Mouse (Mus musculus) heart, adult 9 months (tissue): ENCODE results near the gene Mcu.
A peak's percentile ranks its signal among the peaks of the same experiment; 100 is the strongest.

Experiments
- DNase-seq, 2 experiments: peaks; one replicate each; pipeline ENCODE4 v3.0.0; 2022; ENCODE audit warnings: low spot score in 2 of 2

The Mcu gene

DNA sequence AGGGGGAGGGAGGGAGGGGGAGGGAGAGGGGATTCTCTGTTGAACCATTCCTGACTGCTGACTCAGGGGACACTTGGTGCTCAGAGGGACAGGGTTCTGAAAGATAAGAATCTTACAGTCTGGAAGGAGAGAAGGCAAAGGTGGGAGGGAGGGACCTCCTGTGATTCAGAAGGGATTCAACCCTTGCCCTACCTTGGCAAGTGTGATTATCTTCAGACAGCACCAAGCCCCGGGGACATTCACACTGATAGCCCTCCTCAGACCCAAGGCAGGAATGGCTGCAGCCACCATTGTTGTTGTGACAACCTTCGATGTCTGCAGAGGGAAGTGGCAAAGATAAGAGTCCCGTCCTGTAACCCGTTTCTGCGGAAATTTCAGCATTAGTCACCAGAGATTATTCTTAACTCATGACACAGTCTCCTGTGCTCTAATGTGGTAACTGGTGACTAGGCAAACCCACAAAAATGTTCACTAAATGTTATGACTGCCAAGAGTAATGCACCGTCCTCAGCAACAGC is 185.7 kb downstream of the Mcu start:
- DNase-seq = no peak

GRCm38 (mm10) chr10:59429448-59430135 is 186.9 kb downstream of the Mcu start:
- DNase-seq = no peak

GRCm38 (mm10) chr10:59426371-59426770 is 190.1 kb downstream of the Mcu start:
- no peak for DNase-seq

- DNase-seq = peak; percentile 64 to 66
Observed at GRCm38 (mm10) chr10:59425369-59425768, 191.1 kb downstream of the Mcu start.

- no peak for DNase-seq
Observed at GRCm38 (mm10) chr10:59424453-59424852, 192.0 kb downstream of the Mcu start.

DNA sequence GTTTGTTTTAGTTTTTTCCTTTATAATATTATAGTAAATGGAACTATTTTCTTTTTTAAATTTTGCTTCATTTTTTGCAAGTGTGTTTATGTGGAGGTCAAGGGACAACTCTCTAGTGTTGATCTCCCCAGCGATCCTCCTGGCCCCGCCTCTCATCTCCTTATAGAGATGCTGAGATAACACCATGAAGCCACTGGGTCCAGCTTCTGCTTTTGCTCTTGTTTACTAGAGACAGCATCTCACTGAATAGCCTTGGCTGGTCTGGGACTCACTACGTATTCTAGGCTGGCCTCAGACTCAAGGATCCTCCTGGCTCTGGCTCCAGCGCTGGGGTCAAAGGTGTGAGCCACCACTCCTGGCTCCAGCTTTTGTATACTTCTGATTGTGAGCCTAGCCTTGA is 197.0 kb downstream of the Mcu start:
- DNase-seq = no peak

DNA sequence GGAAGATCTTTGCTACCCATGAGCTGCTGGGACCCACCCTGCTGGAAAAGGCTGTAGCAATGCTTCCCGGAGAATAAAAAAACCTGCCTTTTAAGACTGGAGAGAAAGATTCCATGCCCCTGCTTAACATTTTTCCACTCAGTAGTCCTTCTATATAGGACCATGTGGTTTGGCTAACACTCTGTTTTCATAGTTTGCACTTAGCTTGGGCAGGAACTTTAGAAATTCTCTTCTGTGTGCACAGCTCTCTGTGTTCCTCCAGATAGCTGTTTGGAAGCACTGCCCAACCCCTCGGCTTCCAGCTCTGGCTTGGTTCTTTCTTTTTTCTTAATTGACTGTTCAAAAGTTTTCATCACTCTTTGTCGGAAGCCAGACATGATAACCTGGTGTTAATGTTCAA is 199.9 kb downstream of the Mcu start:
- DNase-seq = no peak

DNA sequence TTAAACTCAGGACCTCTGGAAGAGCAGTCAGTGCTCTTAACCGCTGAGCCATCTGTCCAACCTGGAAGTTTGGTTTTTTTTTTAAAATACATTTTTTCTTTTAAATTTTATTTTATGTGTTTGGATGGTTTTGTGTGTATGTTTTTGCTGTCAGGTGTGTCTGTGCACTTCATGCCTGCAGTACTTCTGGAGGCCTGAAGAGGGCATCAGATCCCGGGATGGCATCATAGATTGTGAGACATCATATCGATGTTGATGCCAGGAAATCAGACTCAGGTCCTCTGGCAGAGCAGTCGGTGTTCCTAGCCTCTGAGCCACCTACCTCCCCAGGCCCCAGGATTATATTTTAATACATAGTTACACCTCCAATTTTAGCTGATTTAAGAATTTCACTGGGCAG is 202.8 kb downstream of the Mcu start:
- DNase-seq = no peak

GRCm38 (mm10) chr10:59410264-59410663 is 206.2 kb downstream of the Mcu start:
- no peak for DNase-seq

GRCm38 (mm10) chr10:59408499-59408898 is 208.0 kb downstream of the Mcu start:
- DNase-seq = no peak

GRCm38 (mm10) chr10:59403793-59404149 is 212.7 kb downstream of the Mcu start:
- no peak for DNase-seq

DNA sequence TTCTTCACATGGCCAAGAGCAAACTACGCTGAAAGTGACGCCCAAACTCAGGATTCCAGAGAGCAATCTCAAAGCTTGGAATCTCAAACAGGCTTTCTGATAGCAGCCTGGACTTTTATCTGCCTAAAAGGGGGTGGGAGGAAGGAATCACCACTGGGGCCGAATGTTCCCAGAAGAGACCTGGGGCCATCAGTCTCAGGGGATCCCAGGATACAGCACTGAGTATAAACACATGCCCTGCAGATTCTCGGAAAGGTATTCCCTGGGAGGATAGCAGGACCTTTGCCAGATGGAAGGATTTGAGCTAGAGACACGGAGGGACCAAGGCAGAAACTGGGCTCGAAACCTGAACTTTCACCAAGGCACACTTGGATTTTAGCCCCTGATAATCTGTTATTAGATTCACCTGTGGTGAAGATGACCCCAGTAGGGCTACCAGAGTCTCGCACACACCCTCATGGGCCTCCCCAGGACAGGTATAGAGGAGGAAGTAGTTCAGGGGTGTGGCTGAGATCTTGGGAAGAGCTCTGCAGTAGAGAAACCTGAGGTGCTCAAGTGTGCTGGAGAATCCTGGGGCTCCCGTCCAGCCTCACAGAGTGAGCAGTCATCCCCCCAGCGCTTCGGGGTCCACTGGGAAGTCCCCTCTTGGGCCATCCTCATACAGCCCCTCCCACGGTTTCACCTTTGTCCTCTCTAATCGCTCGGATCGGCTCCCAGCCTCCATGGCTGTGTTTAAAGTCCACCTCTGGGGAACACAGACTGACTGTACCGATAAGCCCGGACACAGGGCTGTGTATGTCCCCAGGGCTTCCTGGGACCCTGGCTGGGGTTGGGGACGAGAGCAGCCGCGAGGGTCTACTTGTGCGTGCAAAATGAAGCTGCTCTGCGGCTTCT is 213.3 kb downstream of the Mcu start, which contains the start of gene Pla2g12b:
Pla2g12b (plus strand) TSS at position 762 of the 894 bp plus-strand sequence.
- DNase-seq = no peak
